Mouse (Mus musculus): Measurements from ENCODE around the gene Tmem150a.

Gene Tmem150a

DNA sequence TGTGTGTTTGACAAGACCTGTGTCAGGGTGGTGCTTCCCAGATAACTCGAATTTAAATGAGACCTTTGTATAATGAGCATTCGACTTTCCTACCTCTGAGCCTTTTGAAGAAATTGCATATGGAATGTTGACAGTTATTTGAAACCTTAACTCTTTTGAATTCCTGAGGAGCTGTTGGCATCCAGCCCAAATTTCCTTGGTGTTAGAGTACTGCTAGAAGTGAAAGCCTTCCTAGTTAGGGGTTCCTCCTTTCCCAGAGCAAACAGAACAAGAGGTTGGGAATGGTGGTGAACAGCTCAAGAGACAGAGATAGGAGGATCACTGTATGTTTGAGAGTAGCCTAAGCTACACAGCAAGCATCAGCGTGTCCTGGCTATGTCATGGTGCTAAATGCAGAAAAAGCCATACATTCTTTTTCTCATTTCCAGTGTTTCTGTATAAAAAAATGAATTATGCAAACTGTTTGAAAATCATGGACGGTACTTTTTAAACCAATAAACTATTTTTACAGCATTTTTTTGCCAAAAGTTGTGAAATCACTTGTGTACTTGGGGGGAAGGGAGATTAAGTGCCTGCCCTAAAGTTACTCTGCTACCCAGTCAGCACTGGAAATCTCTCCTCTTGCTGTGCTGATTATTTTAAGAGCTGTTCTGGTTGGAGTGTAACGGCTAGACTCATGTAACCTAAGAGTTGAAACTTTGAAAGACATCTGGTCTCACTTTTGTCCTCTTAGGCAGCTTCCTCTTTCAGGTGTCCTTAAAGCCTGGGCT is 2.4 kb upstream of the Tmem150a start:
- DNase-seq = no peak

- peak; percentile 88 for DNase-seq
These were observed 1.2 kb upstream of the Tmem150a start for GRCm38 (mm10) chr6:72354025-72354424.

DNA sequence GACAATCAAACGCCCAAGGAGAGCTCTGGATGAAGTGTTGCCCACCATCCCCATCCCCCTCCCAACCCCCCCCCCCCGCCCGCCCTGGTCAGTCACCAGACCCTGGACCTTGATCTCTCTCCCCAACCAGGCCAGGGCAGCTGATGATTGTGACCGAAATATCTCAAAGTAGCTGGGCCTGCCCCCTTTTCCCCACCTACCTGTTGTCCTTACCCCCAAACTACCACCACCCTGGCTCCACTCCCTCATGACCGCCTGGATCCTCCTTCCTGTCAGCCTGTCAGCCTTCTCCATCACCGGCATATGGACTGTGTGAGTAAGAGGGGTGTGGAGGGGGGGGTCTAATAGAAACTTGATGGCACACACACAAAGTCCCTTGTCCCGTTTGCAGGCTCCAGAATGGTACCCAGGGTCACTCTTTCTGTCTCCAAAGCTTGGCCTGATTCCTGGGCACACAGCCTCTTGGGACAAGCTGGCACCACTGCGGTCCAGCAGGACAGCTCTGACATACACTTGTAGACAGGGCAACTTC is 820 bp downstream of the Tmem150a start:
- DNase-seq = peak; percentile 95

GRCm38 (mm10) chr6:72357164-72358079 is 2.2 kb downstream of the Tmem150a start:
- DNase-seq = peak; percentile 90

- DNase-seq = peak; percentile 87
These were observed 3.0 kb downstream of the Tmem150a start for GRCm38 (mm10) chr6:72358086-72358764.

DNA sequence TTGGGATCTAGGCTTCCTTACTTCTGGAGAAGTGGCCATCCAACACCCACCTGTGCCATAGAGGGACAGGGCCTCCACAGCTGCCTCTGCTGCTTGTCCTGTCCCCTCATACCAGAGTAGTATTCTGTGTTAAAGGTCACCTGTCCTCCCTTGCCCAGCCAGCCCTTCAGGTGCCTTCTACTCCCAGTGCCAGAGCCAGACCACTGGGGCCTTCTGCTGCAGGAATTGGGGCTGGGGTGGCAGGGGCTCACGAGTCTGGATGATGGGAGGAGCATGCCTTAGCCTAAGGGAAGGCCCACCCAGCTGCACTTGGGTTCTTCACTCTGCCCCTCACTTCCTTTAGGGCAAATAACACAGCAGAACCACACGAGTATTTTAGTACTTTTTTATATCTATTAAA is 4.1 kb downstream of the Tmem150a start:
- peak; percentile 87 for DNase-seq

DNA sequence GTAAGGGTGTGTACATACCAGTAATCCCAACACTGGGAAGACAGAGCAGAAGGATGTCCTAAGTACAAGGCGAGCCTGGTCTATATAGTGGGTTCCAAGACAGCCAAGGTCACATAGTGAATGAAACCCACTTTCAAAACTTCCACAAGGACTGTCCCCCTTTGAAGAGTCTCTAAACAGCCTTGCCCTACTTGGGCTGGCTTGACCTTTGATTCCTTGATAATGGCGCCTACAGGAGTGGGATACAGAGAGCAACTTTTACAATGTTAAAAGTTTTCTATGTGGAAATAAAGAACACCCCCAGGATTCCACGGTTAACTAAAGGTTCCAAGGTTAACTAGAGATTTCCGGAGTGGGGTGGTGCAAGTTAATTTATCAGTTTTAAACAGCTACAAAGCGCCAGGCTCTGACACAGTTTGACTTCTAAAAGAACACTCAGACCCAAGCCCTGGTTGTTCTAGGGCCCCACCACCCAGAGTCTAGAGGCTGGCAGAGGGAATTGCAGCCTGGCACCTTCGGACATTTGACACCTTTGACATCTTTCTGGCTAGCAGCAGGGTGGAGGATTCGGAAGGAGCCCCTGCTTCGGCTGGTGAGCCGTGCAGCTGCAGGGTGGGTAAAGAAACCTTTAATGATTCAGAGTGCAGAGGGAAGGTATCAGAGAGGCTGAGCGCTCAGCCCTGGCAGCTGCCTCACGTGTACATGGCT is 4.8 kb downstream of the Tmem150a start:
- DNase-seq = peak; percentile 91

- DNase-seq = peak; percentile 90
These were observed 5.3 kb downstream of the Tmem150a start for GRCm38 (mm10) chr6:72360599-72360935.

DNA sequence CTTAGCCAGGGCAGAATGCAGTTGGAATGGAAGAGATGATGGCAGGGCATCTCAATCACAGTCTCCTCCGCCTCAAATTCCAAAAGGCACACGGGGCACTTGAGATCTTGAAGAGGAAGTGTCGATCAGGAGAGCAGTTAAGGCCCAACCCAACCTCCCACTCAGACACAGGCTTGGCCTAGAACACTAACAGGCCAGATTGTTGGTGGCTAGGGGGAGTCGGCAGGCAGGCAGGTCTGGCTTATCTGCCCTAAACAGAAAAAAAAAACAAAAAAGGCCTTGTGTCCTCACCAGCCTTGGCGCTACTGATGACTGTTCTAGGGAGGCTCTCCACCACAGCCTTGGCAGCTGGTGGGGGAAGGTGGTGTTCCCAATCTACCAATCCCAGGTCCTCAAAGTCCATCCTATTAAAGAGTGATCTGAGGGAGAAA is 5.9 kb downstream of the Tmem150a start:
- DNase-seq = peak; percentile 90

- peak; percentile 100 for DNase-seq
These were observed 7.1 kb downstream of the Tmem150a start for GRCm38 (mm10) chr6:72362132-72363028.

- no peak for DNase-seq
These were observed 8.8 kb downstream of the Tmem150a start for GRCm38 (mm10) chr6:72364009-72364408.

DNA sequence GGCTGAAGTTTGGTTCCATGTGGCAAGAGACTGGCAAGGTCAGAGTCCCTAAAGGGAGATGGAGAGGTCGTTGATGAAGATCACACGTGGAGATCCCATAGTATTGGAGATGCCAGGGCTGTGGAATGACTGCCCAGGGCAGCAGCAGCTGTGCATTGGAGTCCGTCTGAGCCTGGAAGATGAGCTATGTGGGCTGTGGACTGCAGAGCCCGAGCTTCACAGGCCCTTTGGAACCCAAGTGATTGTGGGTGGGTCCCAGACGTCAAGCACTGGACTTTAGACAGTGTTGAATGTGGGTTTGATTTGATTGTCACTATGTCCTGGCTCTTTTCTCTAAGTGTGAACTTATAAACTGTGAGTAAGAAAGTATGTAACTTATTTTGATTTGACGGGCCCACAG is 9.7 kb downstream of the Tmem150a start:
- DNase-seq = no peak

DNA sequence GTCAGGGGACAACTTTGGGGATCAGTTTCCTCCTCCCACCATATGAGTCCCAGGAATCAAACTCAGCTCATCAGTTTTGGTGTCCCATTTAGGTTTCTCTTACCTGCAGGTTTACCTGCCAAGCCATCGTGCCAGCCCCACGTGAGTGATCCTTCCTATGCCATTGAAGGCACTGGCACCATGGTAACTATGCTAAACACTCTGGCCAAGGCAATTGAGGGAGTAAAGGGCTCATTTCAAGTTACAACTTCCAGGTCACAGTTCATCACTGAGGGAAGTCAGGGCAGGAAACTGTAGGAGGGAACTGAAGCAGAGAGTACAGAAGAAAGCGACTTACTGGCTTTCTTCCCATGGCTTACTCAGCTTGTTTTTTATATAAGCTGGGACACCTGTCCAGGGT is 11.1 kb downstream of the Tmem150a start:
- no peak for DNase-seq

DNA sequence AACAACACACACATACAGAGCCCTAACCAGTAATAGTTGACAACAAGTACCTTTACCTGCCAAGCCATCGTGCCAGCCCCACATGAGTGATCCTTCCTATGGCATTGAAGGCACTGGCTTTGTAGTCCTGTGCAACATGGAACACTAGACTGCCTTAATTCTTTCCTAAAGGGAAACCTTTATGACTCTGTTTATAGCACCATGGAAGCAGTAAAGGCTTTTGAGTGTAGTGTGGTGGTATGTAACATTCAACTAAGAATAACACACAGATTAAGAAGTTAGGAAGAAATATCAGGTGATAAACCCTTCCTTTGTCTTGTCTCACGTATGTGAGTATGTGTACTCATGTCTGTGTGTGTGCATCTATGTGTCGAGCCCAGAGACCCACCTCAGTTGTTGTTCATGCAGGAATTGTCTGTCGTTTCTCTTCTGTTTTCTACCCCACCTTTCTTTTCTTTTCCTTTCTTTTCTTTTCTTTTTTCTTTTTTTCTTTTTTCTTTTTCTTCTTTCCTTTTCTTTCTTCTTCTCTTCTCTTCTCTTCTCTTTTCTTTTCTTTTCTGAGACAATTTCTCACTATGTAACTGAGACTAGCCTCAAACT is 11.7 kb downstream of the Tmem150a start, which contains the start of gene Rnf181:
Rnf181 (minus strand) TSS at position 113 of the 600 bp plus-strand sequence.
- no peak for DNase-seq

DNA sequence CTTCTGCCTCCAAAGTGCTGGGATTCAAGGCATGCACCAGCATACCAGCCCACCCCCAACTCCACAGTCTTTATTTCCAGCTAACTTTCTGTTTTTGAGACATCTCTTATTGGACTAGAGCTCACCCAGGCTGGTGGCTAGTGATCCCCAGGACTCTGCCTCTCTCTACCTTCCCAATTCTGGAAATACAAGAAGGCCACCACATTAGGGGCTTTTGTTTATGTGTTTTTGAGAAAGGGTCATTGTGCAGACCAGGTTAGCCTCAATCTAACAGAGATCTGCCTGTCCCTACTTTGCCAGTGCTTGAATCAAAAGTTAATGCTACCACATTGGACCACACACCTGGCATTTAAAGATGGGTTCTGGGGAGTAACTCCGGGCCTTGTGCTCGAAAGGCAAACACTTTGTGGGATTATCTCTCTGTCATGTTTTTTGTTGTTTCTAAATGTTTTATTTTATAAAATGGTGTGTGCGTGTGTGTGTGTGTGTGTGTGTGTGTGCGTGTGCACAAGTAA is 12.3 kb downstream of the Tmem150a start:
- no peak for DNase-seq

DNA sequence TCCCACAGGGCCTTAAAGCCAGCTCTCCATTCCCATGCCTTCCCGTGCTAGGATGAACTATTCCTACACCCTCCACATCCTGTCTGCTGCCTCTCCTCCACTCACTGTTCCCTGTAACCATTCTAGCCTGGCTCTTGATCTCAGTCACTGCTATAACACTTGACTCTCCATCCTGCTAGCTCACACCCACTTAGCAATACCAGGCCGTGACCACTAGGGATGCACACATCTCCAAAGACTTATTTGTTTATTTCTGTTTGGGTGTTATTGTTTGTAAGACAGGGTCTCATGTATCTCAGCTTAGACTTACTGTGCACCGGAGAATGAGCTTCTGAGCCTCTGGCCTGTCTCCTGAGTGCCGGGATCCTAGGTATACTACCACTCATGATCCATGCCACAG is 14.3 kb downstream of the Tmem150a start:
- peak; percentile 83 for DNase-seq

DNA sequence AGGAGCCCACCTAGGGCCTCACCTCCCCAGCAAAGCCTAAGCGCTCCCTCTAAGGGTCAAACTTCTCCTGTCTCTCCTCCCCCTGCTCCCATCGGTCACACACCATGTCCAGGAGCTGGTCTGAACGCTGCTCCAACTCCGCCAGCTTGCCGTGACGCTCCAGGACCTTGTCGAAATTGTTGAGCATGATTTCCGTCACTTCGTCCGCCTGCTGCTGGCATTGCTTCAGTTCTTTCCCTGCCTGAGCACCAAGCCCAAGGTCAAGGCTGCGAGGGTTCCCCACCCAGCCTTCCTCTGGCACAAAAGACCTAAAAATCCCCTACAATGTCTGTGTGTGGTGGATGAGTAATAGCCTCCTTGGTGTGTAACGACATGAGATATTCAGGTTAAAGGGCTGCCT is 14.8 kb downstream of the Tmem150a start:
- DNase-seq = peak; percentile 93

DNA sequence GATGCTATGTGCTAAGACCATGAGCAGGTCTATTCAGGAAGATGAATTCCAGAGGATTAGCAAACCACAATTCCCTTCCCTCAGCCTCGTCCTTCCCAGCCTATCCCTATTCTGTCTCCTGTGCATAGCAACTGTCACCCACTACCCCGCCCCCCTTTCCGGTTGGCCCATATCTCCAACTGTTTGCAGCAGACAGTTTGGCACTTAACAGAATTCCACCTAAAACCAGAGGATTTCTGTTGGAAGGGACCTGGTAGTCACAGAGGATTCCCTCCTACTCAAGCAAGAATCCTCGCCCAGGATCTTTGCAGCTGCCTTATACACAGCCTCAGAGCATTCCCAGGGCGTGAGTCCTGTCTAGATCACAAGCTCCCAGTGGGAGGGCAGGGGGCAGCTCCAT is 15.9 kb downstream of the Tmem150a start:
- DNase-seq = peak; percentile 95

GRCm38 (mm10) chr6:72371571-72371970 is 16.3 kb downstream of the Tmem150a start:
- peak; percentile 82 for DNase-seq

- peak; percentile 90 for DNase-seq
These were observed 17.9 kb downstream of the Tmem150a start for GRCm38 (mm10) chr6:72373184-72373583.

DNA sequence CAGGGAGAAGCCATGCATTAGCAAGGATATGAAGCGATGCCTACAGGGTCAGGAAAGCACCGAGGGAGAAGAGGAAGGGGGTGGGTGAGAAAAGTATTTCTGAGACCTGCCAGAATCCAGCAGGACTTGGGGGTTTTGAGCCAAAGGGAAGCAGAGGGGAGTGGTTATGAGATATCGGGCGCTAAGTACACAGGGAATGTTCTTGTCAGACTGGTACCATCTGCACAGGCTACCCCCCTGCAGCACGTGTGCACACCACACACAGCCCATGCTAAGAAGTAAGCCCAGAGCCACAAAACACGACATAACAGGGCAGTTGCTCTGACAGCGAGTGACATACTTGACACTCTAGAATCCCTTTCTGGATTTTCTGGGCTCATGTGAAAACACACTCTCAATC is 19.0 kb downstream of the Tmem150a start:
- DNase-seq = peak; percentile 87

All from heart, adult 11 months (tissue).